ENCODE assay signal across 9 mouse cellular contexts in genomic region chr9:66887960-66888610, GRCm38 (mm10). TPM values are rescaled to one million over a fixed set of nuclear protein-coding genes. Genes with fewer than 3 reads are reported as not detected.
A peak's percentile ranks its signal among the peaks of the same experiment; 100 is the strongest.
DNase-seq lines count a peak whose midpoint lies in the region; ATAC-seq and TF ChIP-seq lines count a peak whose summit lies in the region.
"Had no signal": no experiment of that assay in that cellular context is flagged by ENCODE, and none has a peak within 500 bp of the region (broad histone marks: within the 10 kb centered on the region; RNA-seq: fewer than 3 reads in every experiment).

No protein-coding gene starts in this region.

- no peak overlapping the region for H3K9ac ChIP-seq in forebrain, embryonic 14.5 days (ENCODE audit: low read length)
- H3K9ac ChIP-seq: lung, embryonic 15.5 days had no signal

- no peaks in the 10 kb centered on the region for H3K27me3 ChIP-seq in forebrain, embryonic 14.5 days (replicated peaks; ENCODE audit: control insufficient read depth, insufficient read depth, low read length)
- H3K27me3 ChIP-seq: lung, embryonic 15.5 days had no signal

- no peak for ATAC-seq in forebrain, embryonic 14.5 days
- peak; percentile 38; the same call in 1 of the 2 replicates for ATAC-seq in megakaryocyte progenitor cell, adult 5-6 weeks (replicated peaks; ENCODE audit: poor library complexity)
- no peak for ATAC-seq in megakaryocyte-erythroid progenitor cell, adult 5-6 weeks (replicated peaks; ENCODE audit: low FRiP score, low TSS enrichment, poor library complexity, severe bottlenecking)

- H3K4me3 ChIP-seq in gastrocnemius, adult 2 months = no peak overlapping the region
- H3K4me3 ChIP-seq in forebrain, embryonic 14.5 days (ENCODE audit: low read depth, low read length) = no peak overlapping the region
- H3K4me3 ChIP-seq: lung, embryonic 15.5 days had no signal

- intact Hi-C loops in gastrocnemius, adult 2 months (cut with DNase I) = no loop called here

- no peak for TF ChIP-seq CTCF in gastrocnemius, adult 2 months (IDR thresholded peaks at IDR 0.05)

- no peak for DNase-seq in gastrocnemius, adult 2 months
- no peak for DNase-seq in gastrocnemius, adult 18-20 months (ENCODE audit: low spot score)
- DNase-seq in 416B (ENCODE audit: low read depth) (peak; percentile 68), adipocyte (ENCODE audit: low spot score) (no peak)
- DNase-seq in forebrain, embryonic 14.5 days (ENCODE audit: low spot score) = peak; percentile 62
- no peak for DNase-seq in layer of hippocampus, adult 9-10 months (ENCODE audit: low spot score)

- no peaks in the 10 kb centered on the region for H3K36me3 ChIP-seq in forebrain, embryonic 14.5 days (ENCODE audit: control insufficient read depth, insufficient read depth, low read length)
- H3K36me3 ChIP-seq: lung, embryonic 15.5 days had no signal

- H3K27ac ChIP-seq in gastrocnemius, adult 2 months = peak overlapping the region; percentile 58
- H3K27ac ChIP-seq in forebrain, embryonic 14.5 days (ENCODE audit: low read depth, low read length) = no peak overlapping the region
- H3K27ac ChIP-seq: lung, embryonic 15.5 days had no signal

- peaks cover 18% of the 10 kb centered on the region for H3K4me1 ChIP-seq in forebrain, embryonic 14.5 days (ENCODE audit: control insufficient read depth, insufficient read depth, low read length)

- WGBS in forebrain, embryonic 14.5 days = 17% methylated on average over 6 of the region's 6 CpGs

- no peak overlapping the region for H3K4me2 ChIP-seq in forebrain, embryonic 14.5 days (ENCODE audit: low read length)
- H3K4me2 ChIP-seq: lung, embryonic 15.5 days had no signal

- H3K9me3 ChIP-seq in forebrain, embryonic 14.5 days (replicated peaks; ENCODE audit: control insufficient read depth, low read length) = no peaks in the 10 kb centered on the region
- H3K9me3 ChIP-seq: lung, embryonic 15.5 days had no signal

RNA-seq across cellular contexts. Expression of gene Rab8b, which starts 31.4 kb away (rescaled TPM):
- 1 to 10 TPM; 5.9 to 9.7 TPM for total RNA-seq in gastrocnemius, adult 2 months (2021)
- 1 to 10 TPM; 4.9 to 6.5 TPM for total RNA-seq in gastrocnemius, adult 18-20 months (2021)
- 15.3 and 22.4 TPM in 2 replicates for polyA plus RNA-seq in forebrain, embryonic 14.5 days (2014; fragmentation: Nextera tagmentation; extraction: Ambion mirVana)
- 45.6 and 48.8 TPM in 2 replicates for total RNA-seq in megakaryocyte progenitor cell, adult 5-6 weeks (2015)
- 78.3 and 81.2 TPM in 2 replicates for total RNA-seq in megakaryocyte progenitor cell, adult 5-6 weeks (2017)
- total RNA-seq in megakaryocyte-erythroid progenitor cell, adult 5-6 weeks (2014; fragmentation: Nextera tagmentation) = 45.9 and 52.1 TPM in 2 replicates
- 81.6 and 90.4 TPM in 2 replicates for total RNA-seq in megakaryocyte-erythroid progenitor cell, adult 5-6 weeks (2017)

RNA-seq across cellular contexts. Expression of gene Aph1c, which starts 53.6 kb away (rescaled TPM):
- under 1 TPM; 0.31 to 0.51 TPM for total RNA-seq in gastrocnemius, adult 2 months (2021)
- under 1 TPM; 0.66 to 0.88 TPM for total RNA-seq in gastrocnemius, adult 18-20 months (2021)
- polyA plus RNA-seq in forebrain, embryonic 14.5 days (2014; fragmentation: Nextera tagmentation; extraction: Ambion mirVana) = 2.2 and 2.8 TPM in 2 replicates
- total RNA-seq in megakaryocyte progenitor cell, adult 5-6 weeks (2015) = 4.1 and 7.4 TPM in 2 replicates
- 0.96 and 3.0 TPM in 2 replicates for total RNA-seq in megakaryocyte progenitor cell, adult 5-6 weeks (2017)
- 1.8 TPM in 1 of 2 replicates, not detected in the other for total RNA-seq in megakaryocyte-erythroid progenitor cell, adult 5-6 weeks (2014; fragmentation: Nextera tagmentation)
- total RNA-seq in megakaryocyte-erythroid progenitor cell, adult 5-6 weeks (2017) = 0.50 and 0.80 TPM in 2 replicates

RNA-seq across cellular contexts. Expression of gene Rps27l, which starts 57.8 kb away (rescaled TPM):
- total RNA-seq in gastrocnemius, adult 2 months (2021) = 100 to 1,000 TPM; 191 to 213 TPM
- total RNA-seq in gastrocnemius, adult 18-20 months (2021) = 100 to 1,000 TPM; 218 to 220 TPM
- polyA plus RNA-seq in forebrain, embryonic 14.5 days (2014; fragmentation: Nextera tagmentation; extraction: Ambion mirVana) = 357 and 434 TPM in 2 replicates
- total RNA-seq in megakaryocyte progenitor cell, adult 5-6 weeks (2015) = 550 and 649 TPM in 2 replicates
- total RNA-seq in megakaryocyte progenitor cell, adult 5-6 weeks (2017) = 166 and 174 TPM in 2 replicates
- total RNA-seq in megakaryocyte-erythroid progenitor cell, adult 5-6 weeks (2014; fragmentation: Nextera tagmentation) = 858 and 1,123 TPM in 2 replicates
- 286 and 317 TPM in 2 replicates for total RNA-seq in megakaryocyte-erythroid progenitor cell, adult 5-6 weeks (2017)

Comparison
In these comparisons a context has a peak if more than half of its experiments do, and no peak if none do; other contexts are left out.
1. DNase-seq: peak in 416B (single experiment) and forebrain, embryonic 14.5 days (single experiment); none in gastrocnemius, adult 2 months (single experiment), gastrocnemius, adult 18-20 months (single experiment), layer of hippocampus, adult 9-10 months (single experiment) and adipocyte (single experiment).
2. RNA of gene Rab8b, which starts 31.4 kb away (total RNA-seq): 45.9 to 90.4 TPM in megakaryocyte-erythroid progenitor cell, adult 5-6 weeks and 45.6 to 81.2 TPM in megakaryocyte progenitor cell, adult 5-6 weeks; 5.9 to 9.7 TPM in gastrocnemius, adult 2 months and 4.9 to 6.5 TPM in gastrocnemius, adult 18-20 months; every median in the first group is over 4 times any median in the second.